Mouse (Mus musculus) embryonic facial prominence, embryonic 11.5 days (tissue): ENCODE measurements around the gene Pin1. TPM values are rescaled to one million over a fixed set of nuclear protein-coding genes. Genes with fewer than 3 reads are reported as not detected.
A peak's percentile ranks its signal among the peaks of the same experiment; 100 is the strongest.
"Not testable (repeated sequence)": the region's sequence is repeated elsewhere in the genome, so short reads cannot be mapped to it uniquely, and the experiment has no call there.

ENCODE experiments used
- ATAC-seq: fragments of 200-750 bp; cut with Nextera tagmentation; replicated peaks from 2 replicates; pipeline ENCODE4 v1.8.0; 2017; ENCODE audit warnings: low read depth; ENCODE audit not compliant: insufficient number of reproducible peaks, low FRiP score, low TSS enrichment
- DNase-seq: peaks from one replicate; pipeline ENCODE4 v3.0.0-alpha.2; 2015; ENCODE audit warnings: low spot score
- H3K27ac ChIP-seq: fragments of 300-500 bp; sonication (generic); replicated peaks from 2 replicates; pipeline ENCODE4 v1.5.1; 2014; ENCODE audit warnings: mild to moderate bottlenecking, low read depth, low read length, control low read depth
- H3K27me3 ChIP-seq: fragments of 300-500 bp; sonication (generic); 2 replicates; pipeline ENCODE4 v1.6.1; 2014; ENCODE audit warnings: mild to moderate bottlenecking, low read length, moderate library complexity, mixed read lengths; ENCODE audit not compliant: control insufficient read depth, insufficient read depth
- H3K36me3 ChIP-seq: fragments of 300-500 bp; sonication (generic); replicated peaks from 2 replicates; pipeline ENCODE4 v1.6.1; 2014; ENCODE audit warnings: low read depth, mild to moderate bottlenecking, low read length, moderate library complexity, mixed read lengths; ENCODE audit not compliant: control insufficient read depth, insufficient read depth
- H3K4me1 ChIP-seq: fragments of 300-500 bp; sonication (generic); 2 replicates; pipeline ENCODE4 v1.6.1; 2014; ENCODE audit warnings: low read length, mixed read lengths; ENCODE audit not compliant: control insufficient read depth, insufficient read depth
- H3K4me2 ChIP-seq: fragments of 300-500 bp; sonication (generic); 2 replicates; pipeline ENCODE4 v1.6.1; 2014; ENCODE audit warnings: low read depth, mild to moderate bottlenecking, control low read depth, low read length, moderate library complexity
- H3K4me3 ChIP-seq: fragments of 300-500 bp; sonication (generic); 2 replicates; pipeline ENCODE4 v1.5.1; 2014; ENCODE audit warnings: low read depth, low read length, control low read depth
- H3K9ac ChIP-seq: fragments of 300-500 bp; sonication (generic); replicated peaks from 2 replicates; pipeline ENCODE4 v1.6.1; 2014; ENCODE audit warnings: mild to moderate bottlenecking, control low read depth, low read length
- H3K9me3 ChIP-seq: fragments of 300-500 bp; sonication (generic); replicated peaks from 2 replicates; pipeline ENCODE4 v1.6.1; 2016; ENCODE audit warnings: mild to moderate bottlenecking, low read length, inconsistent platforms, mixed read lengths; ENCODE audit not compliant: control insufficient read depth
- WGBS: fragments of 180-500 bp; shearing (Covaris S2); extraction: QIAGEN DNeasy Blood & Tissue Kit; methylation state at CpG from one replicate; pipeline ENCODE4 v1.1.7; 2014; 5-methylcytosine and 5-hydroxymethylcytosine counted together
- polyA plus RNA-seq: library from polyadenylated mRNA; unstranded; fragments of >200 nt; fragmentation: Nextera tagmentation; extraction: Ambion mirVana; gene quantifications from 2 replicates; pipeline ENCODE4 v1.2.1, GENCODE M21; 2014

Pin1 gene
- polyA plus RNA-seq, 1 experiment from 2014 or later: 59.5 TPM

GRCm38 (mm10) chr9:20635676-20636075 is 16.2 kb upstream of the Pin1 start:
- ATAC-seq, DNase-seq, H3K4me3 ChIP-seq, H3K36me3 ChIP-seq, H3K9me3 ChIP-seq, H3K27me3 ChIP-seq, H3K4me2 ChIP-seq, H3K27ac ChIP-seq, H3K9ac ChIP-seq, H3K4me1 ChIP-seq: not testable (repeated sequence)
- WGBS: 87% methylated on average over 8 of the region's 8 CpGs

GRCm38 (mm10) chr9:20636256-20636655 is 15.6 kb upstream of the Pin1 start:
- Histone ChIP-seq H3K9me3 (no peaks in the 10 kb centered on the region), H3K27me3 (no peaks in the 10 kb centered on the region), H3K4me3 (no peak overlapping the region), H3K27ac (no peak overlapping the region), H3K36me3 (peaks cover 4% of the 10 kb centered on the region), H3K4me2 (no peak overlapping the region), H3K9ac (no peak overlapping the region), H3K4me1 (no peaks in the 10 kb centered on the region)
- no peak for ATAC-seq
- DNase-seq: no peak
- WGBS: 77% methylated on average over 3 of the region's 3 CpGs

GRCm38 (mm10) chr9:20636790-20637189 is 15.1 kb upstream of the Pin1 start:
- Histone ChIP-seq H3K27ac (no peak overlapping the region), H3K9me3 (no peaks in the 10 kb centered on the region), H3K27me3 (no peaks in the 10 kb centered on the region), H3K36me3 (peaks cover 4% of the 10 kb centered on the region), H3K4me2 (no peak overlapping the region), H3K4me3 (no peak overlapping the region), H3K9ac (no peak overlapping the region), H3K4me1 (no peaks in the 10 kb centered on the region)
- DNase-seq (no peak), ATAC-seq (no peak)
- WGBS: 87% methylated on average over 2 of the region's 2 CpGs

GRCm38 (mm10) chr9:20638552-20638951 is 13.3 kb upstream of the Pin1 start:
- H3K4me3 ChIP-seq: no peak overlapping the region
- no peak overlapping the region for H3K4me2 ChIP-seq
- no peaks in the 10 kb centered on the region for H3K9me3 ChIP-seq
- peaks cover 4% of the 10 kb centered on the region for H3K36me3 ChIP-seq
- ATAC-seq (no peak), DNase-seq (no peak)
- peaks cover 2% of the 10 kb centered on the region; the same call in 1 of the 2 replicates for H3K4me1 ChIP-seq
- no peak overlapping the region for H3K27ac ChIP-seq
- 93% methylated on average over 19 of the region's 19 CpGs for WGBS
- no peaks in the 10 kb centered on the region for H3K27me3 ChIP-seq
- H3K9ac ChIP-seq: no peak overlapping the region

- no peak for DNase-seq
- H3K4me1 ChIP-seq: peaks cover 3% of the 10 kb centered on the region; the same call in 1 of the 2 replicates
Observed at GRCm38 (mm10) chr9:20639486-20639885, 12.4 kb upstream of the Pin1 start.

GRCm38 (mm10) chr9:20641501-20641900 is 10.4 kb upstream of the Pin1 start:
- H3K4me2 ChIP-seq: peak overlapping the region; percentile 92
- no peak for ATAC-seq
- DNase-seq: no peak
- H3K27me3 ChIP-seq: no peaks in the 10 kb centered on the region
- H3K4me1 ChIP-seq: peaks cover 3% of the 10 kb centered on the region; the same call in 1 of the 2 replicates
- peak overlapping the region; percentile 83 for H3K4me3 ChIP-seq
- H3K36me3 ChIP-seq: peaks cover 4% of the 10 kb centered on the region
- H3K9ac ChIP-seq: peak overlapping the region; percentile 77
- 28% methylated on average over 6 of the region's 6 CpGs for WGBS
- H3K27ac ChIP-seq: no peak overlapping the region
- no peaks in the 10 kb centered on the region for H3K9me3 ChIP-seq

More at GRCm38 (mm10) chr9:20639486-20639885, 12.4 kb upstream of the Pin1 start:
- H3K27me3 ChIP-seq: no peaks in the 10 kb centered on the region
- H3K36me3 ChIP-seq: peaks cover 4% of the 10 kb centered on the region
- H3K4me2 ChIP-seq: no peak overlapping the region
- no peak overlapping the region for H3K27ac ChIP-seq
- no peak overlapping the region for H3K9ac ChIP-seq
- no peak for ATAC-seq
- WGBS: 90% methylated on average over 4 of the region's 4 CpGs
- H3K4me3 ChIP-seq: no peak overlapping the region
- no peaks in the 10 kb centered on the region for H3K9me3 ChIP-seq

GRCm38 (mm10) chr9:20642101-20642895 is 9.6 kb upstream of the Pin1 start, which contains the start of gene Ubl5:
TSS of gene Ubl5 (plus strand) at chr9:20642878.
- Histone ChIP-seq H3K9me3 (no peaks in the 10 kb centered on the region), H3K27me3 (no peaks in the 10 kb centered on the region), H3K4me1 (peaks cover 3% of the 10 kb centered on the region; the same call in 1 of the 2 replicates), H3K36me3 (peaks cover 4% of the 10 kb centered on the region), H3K9ac (peak within 1 kb of the TSS; percentile 83), H3K27ac (peak within 1 kb of the TSS; percentile 81), H3K4me3 (peak within 1 kb of the TSS; percentile 83), H3K4me2 (peak within 1 kb of the TSS; percentile 92)
- under 1% methylated on average over 51 of the region's 51 CpGs for WGBS
- ATAC-seq (peak; percentile 91), DNase-seq (peak; percentile 98)

- peak overlapping the region; percentile 83 for H3K4me3 ChIP-seq
- H3K27me3 ChIP-seq: no peaks in the 10 kb centered on the region
- WGBS: under 1% methylated on average over 30 of the region's 30 CpGs
- H3K27ac ChIP-seq: peak overlapping the region; percentile 81
- H3K9me3 ChIP-seq: no peaks in the 10 kb centered on the region
- H3K4me2 ChIP-seq: peak overlapping the region; percentile 92
- peak overlapping the region; percentile 83 for H3K9ac ChIP-seq
- ATAC-seq (peak; percentile 78), DNase-seq (peak; percentile 93)
- H3K36me3 ChIP-seq: peaks cover 4% of the 10 kb centered on the region
- peaks cover 3% of the 10 kb centered on the region; the same call in 1 of the 2 replicates for H3K4me1 ChIP-seq
Observed at GRCm38 (mm10) chr9:20642896-20643466, 8.9 kb upstream of the Pin1 start.
